Mouse (Mus musculus) CH12.LX (cell line): ENCODE results near the gene Dnajc6. TPM values are rescaled to one million over a fixed set of nuclear protein-coding genes. Genes with fewer than 3 reads are reported as not detected.

Experiments
- DNase-seq: peaks from one replicate; pipeline ENCODE4 v3.0.0-alpha.2; 2013; ENCODE audit errors: extremely low read depth
- H3K27ac ChIP-seq: 2 replicates; pipeline ENCODE4 v1.5.1; 2012; ENCODE audit warnings: low read depth, mild to moderate bottlenecking, control low read depth, moderate library complexity; ENCODE audit not compliant: insufficient read depth
- H3K27me3 ChIP-seq: replicated peaks from 2 replicates; pipeline ENCODE3; 2012; ENCODE audit warnings: inconsistent platforms
- H3K36me3 ChIP-seq, 2 experiments: replicated peaks in 1 of 2; 2 replicates each; pipeline versions ENCODE3 to v1.6.1; 2012; ENCODE audit warnings: inconsistent platforms in 1 of 2, low read length in 1 of 2, mild to moderate bottlenecking in 1 of 2, mixed read lengths in 1 of 2, moderate library complexity in 1 of 2; ENCODE audit not compliant: control insufficient read depth in 1 of 2, insufficient read depth in 1 of 2
- H3K4me1 ChIP-seq, 2 experiments: 2 replicates each; pipeline ENCODE4 v1.6.1; 2012; ENCODE audit warnings: inconsistent platforms in 1 of 2, moderate library complexity in 1 of 2; ENCODE audit not compliant: insufficient read depth in 2 of 2, control insufficient read depth in 1 of 2
- H3K4me2 ChIP-seq: 2 replicates; pipeline ENCODE4 v1.6.1; 2012; ENCODE audit warnings: low read depth, mild to moderate bottlenecking, control low read depth; ENCODE audit not compliant: poor library complexity, insufficient read depth, severe bottlenecking
- H3K4me3 ChIP-seq, 3 experiments: fragments of 150-350 bp in 1 of 3; sonication (generic) in 1 of 3; replicated peaks in 1 of 3; 2 replicates each; pipeline versions ENCODE3 to v1.5.1; 2011 to 2012; ENCODE audit warnings: low read depth in 2 of 3, low read length in 2 of 3, mild to moderate bottlenecking in 2 of 3, moderate library complexity in 2 of 3, control low read depth in 1 of 3, improper control_type of control experiment in 1 of 3, inconsistent platforms in 1 of 3, mixed read lengths in 1 of 3; ENCODE audit not compliant: poor library complexity in 1 of 3
- H3K79me2 ChIP-seq: replicated peaks from 2 replicates; pipeline ENCODE4 v1.6.1; 2012; ENCODE audit warnings: mild to moderate bottlenecking, moderate library complexity; ENCODE audit not compliant: control insufficient read depth, poor library complexity, insufficient read depth, severe bottlenecking; ENCODE audit errors: extremely low read depth
- H3K9ac ChIP-seq: 2 replicates; pipeline ENCODE4 v1.6.1; 2012; ENCODE audit warnings: low read depth, mild to moderate bottlenecking, control low read depth, moderate library complexity; ENCODE audit not compliant: insufficient read depth
- H3K9me3 ChIP-seq: replicated peaks from 2 replicates; pipeline ENCODE3; 2012; ENCODE audit warnings: low read length, inconsistent platforms, mixed read lengths
- CHD1 ChIP-seq: IDR thresholded peaks from 2 replicates; pipeline ENCODE4 v1.6.1; 2012; ENCODE audit warnings: low read depth, low read length, improper control_type of control experiment, inconsistent platforms
- CTCF ChIP-seq, 2 experiments: IDR thresholded peaks in 1 of 2; conservative IDR thresholded peaks in 1 of 2; 2 replicates each; pipeline ENCODE4 v1.5.1; 2011 to 2012; ENCODE audit warnings: low read depth in 2 of 2, low read length in 2 of 2, improper control_type of control experiment in 1 of 2, inconsistent platforms in 1 of 2, mild to moderate bottlenecking in 1 of 2, moderate library complexity in 1 of 2
- E2F4 ChIP-seq: IDR thresholded peaks from 2 replicates; pipeline ENCODE4 v1.6.1; 2011; ENCODE audit warnings: low read depth, low read length, improper control_type of control experiment; ENCODE audit not compliant: insufficient replicate concordance
- ELF1 ChIP-seq: IDR thresholded peaks from 2 replicates; pipeline ENCODE4 v1.6.1; 2014; ENCODE audit warnings: low read depth, mild to moderate bottlenecking, inconsistent platforms, low read length, improper control_type of control experiment
- EP300 ChIP-seq: IDR thresholded peaks from 2 replicates; pipeline ENCODE4 v1.6.1; 2011; ENCODE audit warnings: low read length, improper control_type of control experiment
- ETS1 ChIP-seq: conservative IDR thresholded peaks from 2 replicates; pipeline ENCODE4 v1.6.1; 2012; ENCODE audit warnings: low read depth, mild to moderate bottlenecking, inconsistent platforms, low read length, improper control_type of control experiment, moderate library complexity
- IRF4 ChIP-seq: IDR thresholded peaks from 2 replicates; pipeline ENCODE4 v1.6.1; 2014; ENCODE audit warnings: low read depth, mild to moderate bottlenecking, inconsistent platforms, low read length, improper control_type of control experiment
- KAT2A ChIP-seq: IDR thresholded peaks from 2 replicates; pipeline ENCODE4 v1.6.1; 2012; ENCODE audit warnings: low read length, improper control_type of control experiment, inconsistent platforms; ENCODE audit not compliant: insufficient replicate concordance
- MAFK ChIP-seq: IDR thresholded peaks from 2 replicates; pipeline ENCODE4 v1.6.1; 2011; ENCODE audit warnings: low read length, improper control_type of control experiment; ENCODE audit not compliant: insufficient replicate concordance
- MAX ChIP-seq: IDR thresholded peaks from 2 replicates; pipeline ENCODE4 v1.6.1; 2011; ENCODE audit warnings: low read length, improper control_type of control experiment
- MYC ChIP-seq: IDR thresholded peaks from 2 replicates; pipeline ENCODE4 v1.6.1; 2011; ENCODE audit warnings: low read depth, mild to moderate bottlenecking, improper control_type of control experiment, low read length
- SIN3A ChIP-seq: IDR thresholded peaks from 2 replicates; pipeline ENCODE4 v1.6.1; 2012; ENCODE audit warnings: low read length, improper control_type of control experiment, inconsistent platforms
- UBTF ChIP-seq: IDR thresholded peaks from 2 replicates; pipeline ENCODE4 v1.6.1; 2012; ENCODE audit warnings: low read depth, mild to moderate bottlenecking, inconsistent platforms, low read length, improper control_type of control experiment, moderate library complexity
- ZC3H11A ChIP-seq: IDR thresholded peaks from 2 replicates; pipeline ENCODE4 v1.6.1; 2012; ENCODE audit warnings: low read depth, mild to moderate bottlenecking, inconsistent platforms, low read length, improper control_type of control experiment
- dilution Hi-C: fragments of 300-500 bp; cut with MboI; formaldehyde crosslinking; loops from 2 replicates; pipeline ENCODE4 v1.14.3; 2020; ENCODE audit warnings: low sequenced_read_pairs; ENCODE audit not compliant: extremely low pct_unique_long_range_greater_than_20kb, extremely low pct_ligation_motif_present
- in situ Hi-C: fragments of 300-500 bp; cut with MboI; formaldehyde crosslinking; loops from 3 replicates; pipeline ENCODE4 v1.14.3; 2019; ENCODE audit warnings: low sequenced_read_pairs, low pct_ligation_motif_present, low pct_unique_long_range_greater_than_20kb, mixed read lengths
- polyA plus RNA-seq: library from polyadenylated mRNA; unstranded; fragments of >175 nt; gene quantifications from 2 replicates; pipeline ENCODE4 v1.2.1, GENCODE M21; 2012; ENCODE audit warnings: low read depth; ENCODE audit not compliant: insufficient read length
- total RNA-seq, 2 experiments: library from RNA; depleted of rRNA; stranded (reverse); fragments of 300-350 nt in 1 of 2; fragments of >200 nt in 1 of 2; gene quantifications; 2 replicates each; pipeline ENCODE4 v1.2.3; 2012 to 2014

Dnajc6 gene
- total and polyA plus RNA-seq, 3 experiments, result not detected

GRCm38 (mm10) chr4:101550671-101551161 is 54.3 kb downstream of the Dnajc6 start:
- in situ Hi-C loops (no loop called here), dilution Hi-C loops (no loop called here)
- DNase-seq, result no peak
- Histone ChIP-seq H3K27me3 (no peaks in the 10 kb centered on the region), H3K27ac (no peak overlapping the region), H3K4me3 (no peak overlapping the region), H3K4me1 (no peaks in the 10 kb centered on the region)
- TF ChIP-seq SIN3A, result no peak
- TF ChIP-seq, all 38 proteins: peak for 0
- no peak overlapping the region for H3K4me2 ChIP-seq
- H3K9ac ChIP-seq, result no peak overlapping the region
- H3K36me3 ChIP-seq, result no peaks in the 10 kb centered on the region
- no peaks in the 10 kb centered on the region for H3K79me2 ChIP-seq
- H3K9me3 ChIP-seq, result no peaks in the 10 kb centered on the region

- Histone ChIP-seq H3K4me2 (no peak overlapping the region), H3K79me2 (no peaks in the 10 kb centered on the region), H3K27me3 (no peaks in the 10 kb centered on the region), H3K9me3 (no peaks in the 10 kb centered on the region), H3K36me3 (no peaks in the 10 kb centered on the region), H3K4me1 (no peaks in the 10 kb centered on the region), H3K4me3 (no peak overlapping the region), H3K27ac (no peak overlapping the region), H3K9ac (no peak overlapping the region)
- no peak for DNase-seq
- in situ Hi-C loops (no loop called here), dilution Hi-C loops (no loop called here)
- no peak for TF ChIP-seq ETS1
- no peak for TF ChIP-seq UBTF
- no peak for TF ChIP-seq EP300
- no peak for TF ChIP-seq IRF4
Measured at GRCm38 (mm10) chr4:101551425-101551824, 55.0 kb downstream of the Dnajc6 start.

GRCm38 (mm10) chr4:101552372-101552771 is 55.9 kb downstream of the Dnajc6 start:
- Histone ChIP-seq H3K4me2 (no peak overlapping the region), H3K9me3 (no peaks in the 10 kb centered on the region), H3K9ac (no peak overlapping the region), H3K4me1 (no peaks in the 10 kb centered on the region), H3K79me2 (no peaks in the 10 kb centered on the region), H3K36me3 (no peaks in the 10 kb centered on the region), H3K27ac (no peak overlapping the region), H3K27me3 (no peaks in the 10 kb centered on the region), H3K4me3 (no peak overlapping the region)
- no peak for DNase-seq
- dilution Hi-C loops, result no loop called here
- in situ Hi-C loops, result no loop called here
- TF ChIP-seq KAT2A (no peak), ZC3H11A (no peak), MAX (no peak), E2F4 (no peak), MYC (no peak), ELF1 (no peak), MAFK (no peak), CTCF (conservative IDR thresholded peaks at IDR 0.05 in 1 of 2, IDR thresholded peaks at IDR 0.05 in 1 of 2; ENCODE audit: low read depth in 2 of 2, low read length in 2 of 2) (no peak), CHD1 (no peak)
